Mouse (Mus musculus): ENCODE data around the gene Rora. TPM values are rescaled to one million over a fixed set of nuclear protein-coding genes. Genes with fewer than 3 reads are reported as not detected.

Rora gene
- polyA plus RNA-seq, 1 experiment: 4.5 TPM

DNA sequence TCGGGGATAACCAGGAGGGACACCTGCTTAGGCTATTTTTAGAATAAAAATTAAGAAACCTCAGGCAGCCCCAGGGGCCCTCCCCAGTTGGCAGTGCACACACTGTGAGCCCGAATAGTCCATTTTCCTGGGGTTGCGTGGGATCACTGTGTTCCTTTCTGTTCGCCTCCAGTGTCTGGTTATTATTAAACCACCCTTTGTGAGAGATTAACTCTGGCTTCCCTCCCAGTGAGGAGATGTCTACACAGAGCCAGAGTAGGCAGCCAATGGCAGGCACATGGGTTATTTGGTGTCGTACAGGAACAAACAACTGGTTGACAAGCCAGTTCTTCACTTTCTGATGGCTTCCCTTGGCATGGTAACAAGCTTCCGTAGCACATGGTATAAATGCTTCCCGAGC, 287.5 kb downstream of the Rora start:
- no peak overlapping the region for H3K4me3 ChIP-seq (ENCODE audit: low read depth, low read length)
- WGBS: 69% methylated on average over 7 of the region's 7 CpGs
- H3K27ac ChIP-seq (ENCODE audit: insufficient read depth, low read depth, low read length): no peak overlapping the region
- no peaks in the 10 kb centered on the region for H3K4me1 ChIP-seq (ENCODE audit: control insufficient read depth, insufficient read depth, insufficient read length, low read length)
- no peaks in the 10 kb centered on the region for H3K36me3 ChIP-seq (ENCODE audit: control insufficient read depth, insufficient read depth, low read length)
- H3K27me3 ChIP-seq (ENCODE audit: control insufficient read depth, insufficient read depth, low read length): no peaks in the 10 kb centered on the region
- TF ChIP-seq POLR2A (IDR thresholded peaks at IDR 0.05; ENCODE audit: low read depth, low read length) (no peak), CTCF (IDR thresholded peaks at IDR 0.05; ENCODE audit: extremely low read depth, insufficient read length, insufficient replicate concordance, low read depth, low read length) (no peak)

DNA sequence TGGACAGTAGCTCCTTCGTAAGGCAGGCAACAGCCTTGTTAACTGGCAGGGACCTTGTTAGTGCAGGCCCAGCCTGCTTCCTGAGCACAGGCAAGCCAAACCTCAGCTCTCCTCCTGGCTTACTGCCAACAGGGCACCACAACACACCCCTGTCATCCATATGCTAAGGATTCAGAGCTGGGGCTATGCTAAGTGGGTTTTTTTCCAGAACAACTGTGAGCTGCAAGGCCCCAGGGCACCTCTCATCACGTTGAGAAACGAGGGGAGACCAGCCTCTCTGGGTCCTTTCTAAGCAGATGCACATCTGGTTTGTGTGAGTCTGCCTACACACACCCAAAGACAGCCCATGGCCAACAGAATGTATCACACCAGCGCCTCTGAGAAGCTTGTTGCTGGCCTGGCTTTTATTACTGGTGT, 289.0 kb downstream of the Rora start:
- no peaks in the 10 kb centered on the region for H3K4me1 ChIP-seq (ENCODE audit: control insufficient read depth, insufficient read depth, insufficient read length, low read length)
- H3K27me3 ChIP-seq (ENCODE audit: control insufficient read depth, insufficient read depth, low read length): no peaks in the 10 kb centered on the region
- TF ChIP-seq POLR2A (IDR thresholded peaks at IDR 0.05; ENCODE audit: low read depth, low read length) (no peak), CTCF (IDR thresholded peaks at IDR 0.05; ENCODE audit: extremely low read depth, insufficient read length, insufficient replicate concordance, low read depth, low read length) (no peak)
- no peak overlapping the region for H3K27ac ChIP-seq (ENCODE audit: insufficient read depth, low read depth, low read length)
- H3K36me3 ChIP-seq (ENCODE audit: control insufficient read depth, insufficient read depth, low read length): no peaks in the 10 kb centered on the region
- WGBS: 73% methylated on average over 4 of the region's 4 CpGs
- H3K4me3 ChIP-seq (ENCODE audit: low read depth, low read length): no peak overlapping the region

DNA sequence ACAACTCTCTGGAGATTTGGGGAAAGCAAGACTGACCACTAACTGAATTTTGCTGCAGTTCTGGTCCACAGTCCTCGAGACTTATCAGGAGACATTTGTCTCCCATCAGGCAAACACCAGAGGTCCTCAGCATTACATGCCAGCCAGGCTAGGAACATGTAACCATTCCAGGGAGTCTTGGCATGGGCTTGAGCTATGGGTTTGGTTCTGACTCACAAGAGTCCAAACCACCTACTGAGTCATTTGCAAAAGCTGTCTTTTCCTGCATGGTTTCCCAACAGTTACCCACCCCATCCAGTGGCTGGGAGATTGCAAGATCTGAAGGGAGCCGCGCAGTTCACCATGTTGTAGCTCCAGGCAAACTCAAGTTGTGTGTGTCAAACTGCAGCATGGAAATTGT, 290.4 kb downstream of the Rora start:
- H3K4me3 ChIP-seq (ENCODE audit: low read depth, low read length): no peak overlapping the region
- H3K27ac ChIP-seq (ENCODE audit: insufficient read depth, low read depth, low read length): no peak overlapping the region
- H3K36me3 ChIP-seq (ENCODE audit: control insufficient read depth, insufficient read depth, low read length): no peaks in the 10 kb centered on the region
- TF ChIP-seq CTCF (IDR thresholded peaks at IDR 0.05; ENCODE audit: extremely low read depth, insufficient read length, insufficient replicate concordance, low read depth, low read length) (no peak), POLR2A (IDR thresholded peaks at IDR 0.05; ENCODE audit: low read depth, low read length) (no peak)
- H3K27me3 ChIP-seq (ENCODE audit: control insufficient read depth, insufficient read depth, low read length): no peaks in the 10 kb centered on the region
- 90% methylated on average over 3 of the region's 3 CpGs for WGBS
- H3K4me1 ChIP-seq (ENCODE audit: control insufficient read depth, insufficient read depth, insufficient read length, low read length): no peaks in the 10 kb centered on the region

DNA sequence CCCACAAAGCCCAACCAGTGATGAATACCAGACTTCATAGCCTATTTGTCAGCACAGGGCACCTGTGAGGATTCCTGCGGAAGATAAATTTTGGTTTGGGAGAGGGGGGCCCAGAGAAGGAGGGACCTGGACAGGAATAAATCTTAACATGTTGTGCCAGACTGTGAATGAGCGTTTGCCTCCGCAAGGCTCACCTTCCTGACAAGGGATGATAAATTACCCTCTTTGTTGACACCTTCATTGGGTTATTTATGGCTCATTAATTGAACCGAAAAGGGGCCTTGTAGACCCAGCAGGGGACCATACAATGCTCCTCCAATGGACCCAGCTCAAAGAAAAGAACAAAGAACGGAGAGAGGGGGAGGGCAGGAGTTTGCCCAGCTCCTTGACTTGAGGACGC, 294.1 kb downstream of the Rora start:
- Histone ChIP-seq H3K36me3 (ENCODE audit: control insufficient read depth, insufficient read depth, low read length) (no peaks in the 10 kb centered on the region), H3K27me3 (ENCODE audit: control insufficient read depth, insufficient read depth, low read length) (no peaks in the 10 kb centered on the region), H3K4me1 (ENCODE audit: control insufficient read depth, insufficient read depth, insufficient read length, low read length) (no peaks in the 10 kb centered on the region), H3K4me3 (ENCODE audit: low read depth, low read length) (no peak overlapping the region), H3K27ac (ENCODE audit: insufficient read depth, low read depth, low read length) (no peak overlapping the region)
- TF ChIP-seq POLR2A (IDR thresholded peaks at IDR 0.05; ENCODE audit: low read depth, low read length) (no peak), CTCF (IDR thresholded peaks at IDR 0.05; ENCODE audit: extremely low read depth, insufficient read length, insufficient replicate concordance, low read depth, low read length) (no peak)
- WGBS: 25% methylated on average over 6 of the region's 6 CpGs

DNA sequence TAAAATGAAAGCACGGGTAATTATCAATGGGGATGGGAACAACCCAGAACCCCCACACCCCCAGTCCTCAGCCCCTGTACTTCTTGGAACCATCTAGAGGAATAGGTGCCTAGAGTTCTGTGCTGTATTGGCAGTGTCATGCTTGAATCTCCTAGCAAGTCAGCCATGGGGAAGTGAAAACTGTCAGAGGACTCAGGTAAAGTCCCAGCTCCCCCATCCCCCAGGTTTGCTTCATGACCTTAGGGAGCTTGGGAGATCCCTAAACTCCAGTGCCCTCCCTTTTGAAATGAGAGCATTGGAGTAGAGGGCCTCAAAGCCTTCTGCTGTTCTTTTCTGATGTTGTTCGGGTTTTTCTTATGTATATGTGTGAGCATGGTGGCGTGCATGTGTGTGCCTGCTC, 294.6 kb downstream of the Rora start:
- WGBS: 65% methylated on average over 3 of the region's 3 CpGs
- Histone ChIP-seq H3K4me3 (ENCODE audit: low read depth, low read length) (no peak overlapping the region), H3K27me3 (ENCODE audit: control insufficient read depth, insufficient read depth, low read length) (no peaks in the 10 kb centered on the region), H3K36me3 (ENCODE audit: control insufficient read depth, insufficient read depth, low read length) (no peaks in the 10 kb centered on the region), H3K4me1 (ENCODE audit: control insufficient read depth, insufficient read depth, insufficient read length, low read length) (no peaks in the 10 kb centered on the region), H3K27ac (ENCODE audit: insufficient read depth, low read depth, low read length) (no peak overlapping the region)
- no peak for TF ChIP-seq CTCF (IDR thresholded peaks at IDR 0.05; ENCODE audit: extremely low read depth, insufficient read length, insufficient replicate concordance, low read depth, low read length)
- TF ChIP-seq POLR2A (IDR thresholded peaks at IDR 0.05; ENCODE audit: low read depth, low read length): no peak

DNA sequence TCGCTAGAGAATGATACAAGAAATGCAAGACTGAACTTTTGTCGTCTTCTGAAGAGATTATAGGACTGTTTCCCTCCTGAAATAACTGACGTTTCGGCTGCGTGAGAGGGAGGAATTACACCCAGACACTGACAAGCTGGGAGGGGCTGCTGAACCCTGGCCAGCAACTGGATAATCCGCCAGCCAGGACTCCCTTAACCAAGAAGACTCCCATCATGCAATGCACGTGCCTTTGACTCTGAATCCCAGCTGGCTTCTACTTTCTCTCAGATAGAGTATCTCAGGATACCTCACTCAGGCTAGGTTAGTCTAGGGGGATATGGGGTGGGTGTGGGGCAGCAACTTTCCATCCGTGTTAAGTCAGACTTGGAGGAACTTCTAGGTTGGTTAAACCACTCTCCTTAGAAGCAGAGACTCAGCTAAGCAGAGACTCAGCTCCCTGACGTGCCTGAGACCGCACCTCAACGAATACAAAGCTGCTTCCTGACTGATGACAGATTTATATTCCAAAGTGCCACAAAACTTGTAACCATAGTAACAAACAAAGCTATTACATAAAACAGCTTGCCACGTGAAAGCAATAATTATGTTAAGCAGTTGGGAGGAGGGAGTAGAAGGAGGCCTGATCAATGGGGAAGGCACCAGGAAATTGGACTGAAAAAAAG, 302.8 kb downstream of the Rora start:
- H3K4me3 ChIP-seq (ENCODE audit: low read depth, low read length): no peak overlapping the region
- 24% methylated on average over 12 of the region's 12 CpGs for WGBS
- H3K27me3 ChIP-seq (ENCODE audit: control insufficient read depth, insufficient read depth, low read length): no peaks in the 10 kb centered on the region; the same call in 1 of the 2 replicates
- H3K4me1 ChIP-seq (ENCODE audit: control insufficient read depth, insufficient read depth, insufficient read length, low read length): no peaks in the 10 kb centered on the region
- TF ChIP-seq CTCF (IDR thresholded peaks at IDR 0.05; ENCODE audit: extremely low read depth, insufficient read length, insufficient replicate concordance, low read depth, low read length): no peak
- no peak for TF ChIP-seq POLR2A (IDR thresholded peaks at IDR 0.05; ENCODE audit: low read depth, low read length)
- no peaks in the 10 kb centered on the region for H3K36me3 ChIP-seq (ENCODE audit: control insufficient read depth, insufficient read depth, low read length)
- no peak overlapping the region for H3K27ac ChIP-seq (ENCODE audit: insufficient read depth, low read depth, low read length)

DNA sequence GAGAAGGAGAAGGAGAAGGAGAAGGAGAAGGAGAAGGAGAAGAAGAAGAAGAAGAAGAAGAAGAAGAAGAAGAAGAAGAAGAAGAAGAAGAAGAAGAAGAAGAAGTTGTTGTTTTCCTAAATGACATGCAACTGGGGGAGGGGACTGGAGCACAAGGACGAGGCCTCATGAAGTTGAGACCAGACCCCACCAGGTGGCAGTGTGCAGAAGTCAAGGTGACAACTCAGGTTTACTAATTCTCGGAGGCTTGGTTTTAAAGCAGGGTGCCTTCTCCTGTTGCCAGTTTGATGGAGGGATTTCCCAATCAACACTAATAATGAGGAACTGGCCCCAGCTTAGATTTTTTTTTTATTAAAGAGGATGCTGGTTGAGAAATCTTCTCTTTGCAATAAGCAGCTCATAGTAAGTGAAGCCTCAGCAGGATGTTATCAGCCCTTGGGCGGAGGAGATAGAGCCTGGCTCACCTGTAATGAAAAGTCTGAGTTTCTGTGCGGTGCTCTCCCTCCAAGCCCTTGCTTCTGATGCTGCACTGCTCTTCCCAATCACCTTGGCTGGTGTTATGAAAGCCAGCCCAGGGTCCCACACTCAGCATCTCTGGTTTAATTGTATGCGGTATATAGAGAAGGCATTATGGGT, 303.5 kb downstream of the Rora start:
- no peak overlapping the region for H3K4me3 ChIP-seq (ENCODE audit: low read depth, low read length)
- H3K27me3 ChIP-seq (ENCODE audit: control insufficient read depth, insufficient read depth, low read length): no peaks in the 10 kb centered on the region; the same call in 1 of the 2 replicates
- 35% methylated on average over 5 of the region's 5 CpGs for WGBS
- no peaks in the 10 kb centered on the region for H3K36me3 ChIP-seq (ENCODE audit: control insufficient read depth, insufficient read depth, low read length)
- H3K4me1 ChIP-seq (ENCODE audit: control insufficient read depth, insufficient read depth, insufficient read length, low read length): no peaks in the 10 kb centered on the region
- no peak overlapping the region for H3K27ac ChIP-seq (ENCODE audit: insufficient read depth, low read depth, low read length)
- no peak for TF ChIP-seq POLR2A (IDR thresholded peaks at IDR 0.05; ENCODE audit: low read depth, low read length)
- no peak for TF ChIP-seq CTCF (IDR thresholded peaks at IDR 0.05; ENCODE audit: extremely low read depth, insufficient read length, insufficient replicate concordance, low read depth, low read length)
